Mouse (Mus musculus): ENCODE data around the gene Rapsn. TPM values are rescaled to one million over a fixed set of nuclear protein-coding genes. Genes with fewer than 3 reads are reported as not detected.

The Rapsn gene
- total and polyA plus RNA-seq, 3 experiments = 0.15 TPM; not detected in 2

DNA sequence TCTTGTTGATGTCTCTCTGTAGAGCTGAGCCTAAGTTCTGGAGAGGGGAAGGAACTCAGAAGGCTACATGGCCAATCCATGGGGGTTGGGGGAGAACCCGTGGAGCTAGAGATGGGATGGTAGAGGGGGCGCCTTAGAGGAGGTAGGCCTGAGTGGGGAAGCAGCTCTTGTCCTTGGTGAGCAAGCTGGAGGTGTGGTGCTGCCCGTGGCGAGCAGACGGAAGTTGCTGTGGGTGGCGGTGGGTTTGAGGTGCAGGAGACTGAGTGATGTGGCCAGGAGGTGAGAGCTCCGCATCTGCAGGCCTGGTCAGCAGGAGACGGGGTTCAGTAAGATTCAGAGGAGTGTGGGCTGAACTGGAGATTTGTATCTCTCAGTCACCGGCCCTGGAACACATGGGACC lies 52.0 kb downstream of the Rapsn start:
- DNase-seq (ENCODE audit: extremely low read depth) = no peak
- Histone ChIP-seq H3K4me2 (ENCODE audit: insufficient read depth, low read depth, poor library complexity, severe bottlenecking) (no peak overlapping the region), H3K27me3 (replicated peaks) (no peaks in the 10 kb centered on the region), H3K4me1 (ENCODE audit: control insufficient read depth in 1 of 2, insufficient read depth in 2 of 2) (peaks cover 24 to 69% of the 10 kb centered on the region in 2 experiments), H3K27ac (ENCODE audit: insufficient read depth, low read depth) (no peak overlapping the region), H3K9ac (ENCODE audit: insufficient read depth, low read depth) (no peak overlapping the region), H3K79me2 (replicated peaks; ENCODE audit: control insufficient read depth, extremely low read depth, insufficient read depth, poor library complexity, severe bottlenecking) (no peaks in the 10 kb centered on the region), H3K4me3 (replicated peaks in 1 of 3; ENCODE audit: low read depth in 2 of 3, low read length in 2 of 3, poor library complexity in 1 of 3) (no peak overlapping the region), H3K9me3 (replicated peaks; ENCODE audit: low read length) (no peaks in the 10 kb centered on the region), H3K36me3 (replicated peaks in 1 of 2; ENCODE audit: control insufficient read depth in 1 of 2, insufficient read depth in 1 of 2, low read length in 1 of 2) (no peaks in the 10 kb centered on the region)
- in situ Hi-C loops (cut with MboI; ENCODE audit: low pct_ligation_motif_present, low pct_unique_long_range_greater_than_20kb, low sequenced_read_pairs) = no loop called here
- dilution Hi-C loops (cut with MboI; ENCODE audit: extremely low pct_ligation_motif_present, extremely low pct_unique_long_range_greater_than_20kb, low sequenced_read_pairs) = no loop called here
- no peak for TF ChIP-seq EP300 (IDR thresholded peaks at IDR 0.05; ENCODE audit: low read length)
- TF ChIP-seq TCF12 (IDR thresholded peaks at IDR 0.05; ENCODE audit: low read depth, low read length) = no peak
- TF ChIP-seq HCFC1 (IDR thresholded peaks at IDR 0.05; ENCODE audit: low read depth, low read length) = no peak
- TF ChIP-seq ZKSCAN1 (IDR thresholded peaks at IDR 0.05; ENCODE audit: borderline replicate concordance, low read depth, low read length) = no peak
- no peak for TF ChIP-seq SIN3A (IDR thresholded peaks at IDR 0.05; ENCODE audit: low read length)
- TF ChIP-seq CHD1 (IDR thresholded peaks at IDR 0.05; ENCODE audit: low read depth, low read length) = no peak
- TF ChIP-seq SMC3 (IDR thresholded peaks at IDR 0.05; ENCODE audit: low read depth, low read length) = no peak
- TF ChIP-seq TBP (conservative IDR thresholded peaks at IDR 0.05; ENCODE audit: low read depth, low read length) = no peak
- TF ChIP-seq MYC (IDR thresholded peaks at IDR 0.05; ENCODE audit: low read depth, low read length) = no peak
- no peak for TF ChIP-seq PAX5 (IDR thresholded peaks at IDR 0.05; ENCODE audit: low read length)
- TF ChIP-seq USF1 (IDR thresholded peaks at IDR 0.05; ENCODE audit: low read depth, low read length) = no peak
- no peak for TF ChIP-seq MXI1 (IDR thresholded peaks at IDR 0.05; ENCODE audit: low read depth, low read length)
- no peak for TF ChIP-seq MAZ (IDR thresholded peaks at IDR 0.05; ENCODE audit: low read depth, low read length)
- TF ChIP-seq USF2 (conservative IDR thresholded peaks at IDR 0.05; ENCODE audit: low read depth, low read length) = no peak

DNA sequence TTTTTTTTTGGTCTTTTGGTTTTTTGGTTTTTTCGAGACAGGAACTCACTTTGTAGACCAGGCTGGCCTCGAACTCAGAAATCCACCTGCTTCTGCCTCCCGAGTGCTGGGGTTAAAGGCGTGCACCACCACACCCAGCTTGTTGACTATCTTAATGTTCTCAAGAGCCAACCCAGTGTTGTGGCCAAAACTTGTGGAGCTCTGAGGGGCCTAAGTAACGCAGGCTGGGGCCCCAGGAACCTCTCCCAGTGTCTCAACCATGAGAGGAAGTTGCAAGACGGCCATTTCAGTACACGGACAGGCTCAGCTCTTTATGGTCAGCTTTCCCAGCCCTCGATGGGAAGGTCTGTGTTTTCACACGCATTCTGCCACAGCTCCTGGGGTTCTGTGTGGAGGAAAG lies 53.6 kb downstream of the Rapsn start:
- in situ Hi-C loops (cut with MboI; ENCODE audit: low pct_ligation_motif_present, low pct_unique_long_range_greater_than_20kb, low sequenced_read_pairs) = no loop called here
- Histone ChIP-seq H3K27me3 (replicated peaks) (no peaks in the 10 kb centered on the region), H3K4me2 (ENCODE audit: insufficient read depth, low read depth, poor library complexity, severe bottlenecking) (no peak overlapping the region), H3K4me3 (replicated peaks in 1 of 3; ENCODE audit: low read depth in 2 of 3, low read length in 2 of 3, poor library complexity in 1 of 3) (no peak overlapping the region), H3K9me3 (replicated peaks; ENCODE audit: low read length) (no peaks in the 10 kb centered on the region), H3K36me3 (replicated peaks in 1 of 2; ENCODE audit: control insufficient read depth in 1 of 2, insufficient read depth in 1 of 2, low read length in 1 of 2) (no peaks in the 10 kb centered on the region), H3K79me2 (replicated peaks; ENCODE audit: control insufficient read depth, extremely low read depth, insufficient read depth, poor library complexity, severe bottlenecking) (no peaks in the 10 kb centered on the region), H3K4me1 (ENCODE audit: control insufficient read depth in 1 of 2, insufficient read depth in 2 of 2) (peaks cover 13 to 63% of the 10 kb centered on the region in 2 experiments), H3K27ac (ENCODE audit: insufficient read depth, low read depth) (no peak overlapping the region), H3K9ac (ENCODE audit: insufficient read depth, low read depth) (no peak overlapping the region)
- TF ChIP-seq RCOR1 (conservative IDR thresholded peaks at IDR 0.05; ENCODE audit: low read depth, low read length) (no peak), BHLHE40 (IDR thresholded peaks at IDR 0.05; ENCODE audit: low read depth, low read length) (no peak), E2F4 (IDR thresholded peaks at IDR 0.05; ENCODE audit: insufficient replicate concordance, low read depth, low read length) (no peak), POLR2AphosphoS2 (IDR thresholded peaks at IDR 0.05; ENCODE audit: low read depth, low read length) (no peak), KAT2A (IDR thresholded peaks at IDR 0.05; ENCODE audit: insufficient replicate concordance, low read length) (no peak), MAZ (IDR thresholded peaks at IDR 0.05; ENCODE audit: low read depth, low read length) (no peak), PAX5 (IDR thresholded peaks at IDR 0.05; ENCODE audit: low read length) (no peak), JUND (conservative IDR thresholded peaks at IDR 0.05; ENCODE audit: low read depth, low read length) (no peak), HCFC1 (IDR thresholded peaks at IDR 0.05; ENCODE audit: low read depth, low read length) (no peak), POLR2A (IDR thresholded peaks at IDR 0.05; ENCODE audit: low read depth, low read length) (no peak), ZC3H11A (IDR thresholded peaks at IDR 0.05; ENCODE audit: low read depth, low read length) (no peak)
- dilution Hi-C loops (cut with MboI; ENCODE audit: extremely low pct_ligation_motif_present, extremely low pct_unique_long_range_greater_than_20kb, low sequenced_read_pairs) = no loop called here
- no peak for DNase-seq (ENCODE audit: extremely low read depth)

Data from CH12.LX (cell line).